Mouse (Mus musculus): Measurements from ENCODE around the gene Abcg5. TPM values are rescaled to one million over a fixed set of nuclear protein-coding genes. Genes with fewer than 3 reads are reported as not detected.

The Abcg5 gene
- total RNA-seq, 1 experiment, result 0.27 TPM

DNA sequence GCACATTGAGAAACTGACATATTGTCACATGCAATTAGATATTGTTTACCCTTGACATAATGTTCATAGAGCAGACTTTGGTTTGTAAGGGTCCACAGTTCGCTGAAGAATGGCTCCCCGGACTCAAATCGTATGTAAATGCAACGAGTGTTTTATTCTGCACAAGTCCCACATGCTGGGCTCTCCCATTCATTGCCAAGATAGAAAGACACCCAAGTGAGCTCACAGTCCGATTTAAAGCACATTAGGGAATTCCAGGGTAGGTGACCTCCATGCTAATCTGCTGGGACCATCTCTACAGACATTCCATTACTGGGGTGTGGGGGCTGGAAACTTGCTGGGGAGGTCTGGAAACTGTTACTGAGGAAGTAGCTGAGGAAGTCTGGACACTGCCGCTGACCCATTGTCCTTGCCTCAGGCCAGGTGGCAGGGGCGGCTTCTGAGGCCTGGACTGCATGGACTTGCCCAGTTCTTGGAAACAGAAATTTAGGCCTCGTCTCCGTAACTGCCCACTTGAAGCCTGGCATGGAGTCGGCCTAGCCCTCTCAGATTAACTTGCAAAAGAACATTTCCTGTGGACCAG, 42.9 kb downstream of the Abcg5 start:
- Histone ChIP-seq H3K4me3 (ENCODE audit: insufficient read depth in 1 of 2, low read depth in 1 of 2, low read length in 2 of 2, poor library complexity in 1 of 2, severe bottlenecking in 1 of 2) (no peak overlapping the region), H3K36me3 (ENCODE audit: control insufficient read depth, insufficient read depth, low read length, poor library complexity, severe bottlenecking) (no peaks in the 10 kb centered on the region), H3K27ac (ENCODE audit: insufficient read depth, low read depth, low read length, poor library complexity, severe bottlenecking) (no peak overlapping the region), H3K9ac (ENCODE audit: insufficient read depth, low read depth, low read length, poor library complexity, severe bottlenecking) (no peak overlapping the region), H3K9me3 (ENCODE audit: control insufficient read depth, insufficient read depth, low read depth, low read length) (no peaks in the 10 kb centered on the region), H3K4me1 (ENCODE audit: control insufficient read depth in 2 of 2, insufficient read depth in 2 of 2, low read length in 2 of 2, poor library complexity in 1 of 2) (peaks cover 0 to 9% of the 10 kb centered on the region in 2 experiments; a peak in 2 of 4 replicates)
- in situ Hi-C loops (cut with MboI; ENCODE audit: low sequenced_read_pairs in 2 of 2, unreplicated experiment in 2 of 2), result no loop called here
- peak; percentile 47 for DNase-seq (ENCODE audit: low read depth, low spot score)
- no peak for TF ChIP-seq CHD2 (IDR thresholded peaks at IDR 0.05; ENCODE audit: low read depth, low read length)
- no peak for TF ChIP-seq ZNF384 (IDR thresholded peaks at IDR 0.05; ENCODE audit: low read depth, low read length)
- TF ChIP-seq ZC3H11A (IDR thresholded peaks at IDR 0.05; ENCODE audit: borderline replicate concordance, low read depth, low read length), result no peak
- no peak for TF ChIP-seq MAFK (IDR thresholded peaks at IDR 0.05; ENCODE audit: insufficient read depth, low read depth, low read length)
- no peak for TF ChIP-seq HCFC1 (IDR thresholded peaks at IDR 0.05; ENCODE audit: borderline replicate concordance, insufficient read depth, low read length)

GRCm38 (mm10) chr17:84637971-84638370, 44.8 kb downstream of the Abcg5 start:
- H3K4me3 ChIP-seq (ENCODE audit: insufficient read depth in 1 of 2, low read depth in 1 of 2, low read length in 2 of 2, poor library complexity in 1 of 2, severe bottlenecking in 1 of 2), result no peak overlapping the region
- no peaks in the 10 kb centered on the region for H3K9me3 ChIP-seq (ENCODE audit: control insufficient read depth, insufficient read depth, low read depth, low read length)
- no peaks in the 10 kb centered on the region for H3K36me3 ChIP-seq (ENCODE audit: control insufficient read depth, insufficient read depth, low read length, poor library complexity, severe bottlenecking)
- H3K27ac ChIP-seq (ENCODE audit: insufficient read depth, low read depth, low read length, poor library complexity, severe bottlenecking), result no peak overlapping the region
- no peak for DNase-seq (ENCODE audit: low read depth, low spot score)
- in situ Hi-C loops (cut with MboI; ENCODE audit: low sequenced_read_pairs in 2 of 2, unreplicated experiment in 2 of 2), result no loop called here
- peaks cover 0 to 4% of the 10 kb centered on the region in 2 experiments; a peak in 1 of 4 replicates for H3K4me1 ChIP-seq (ENCODE audit: control insufficient read depth in 2 of 2, insufficient read depth in 2 of 2, low read length in 2 of 2, poor library complexity in 1 of 2)
- TF ChIP-seq ZC3H11A (IDR thresholded peaks at IDR 0.05; ENCODE audit: borderline replicate concordance, low read depth, low read length), result no peak
- no peak overlapping the region for H3K9ac ChIP-seq (ENCODE audit: insufficient read depth, low read depth, low read length, poor library complexity, severe bottlenecking)

DNA sequence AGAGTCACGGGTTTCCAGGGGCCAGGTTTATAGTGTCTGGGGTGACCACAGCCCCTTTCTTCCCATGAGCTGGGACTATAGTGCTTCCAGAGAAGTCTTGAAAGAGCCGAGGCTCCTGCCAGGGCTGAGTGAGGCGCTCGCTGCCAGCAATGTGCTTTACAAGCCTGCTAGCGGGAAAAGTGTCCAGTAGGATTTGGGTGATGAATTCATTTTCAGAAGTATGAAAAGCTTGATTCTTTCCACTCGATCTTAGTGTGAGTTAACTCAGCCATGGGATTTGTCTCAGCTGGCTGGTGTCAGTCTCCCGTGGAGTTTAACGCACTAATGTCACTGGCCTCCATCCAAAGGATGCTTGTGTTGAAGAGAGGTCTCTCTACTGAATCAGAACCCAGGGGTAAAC, 46.5 kb downstream of the Abcg5 start:
- no peak overlapping the region for H3K27ac ChIP-seq (ENCODE audit: insufficient read depth, low read depth, low read length, poor library complexity, severe bottlenecking)
- in situ Hi-C loops (cut with MboI; ENCODE audit: low sequenced_read_pairs in 2 of 2, unreplicated experiment in 2 of 2), result no loop called here
- DNase-seq (ENCODE audit: low read depth, low spot score), result no peak

GRCm38 (mm10) chr17:84633443-84633842, 49.4 kb downstream of the Abcg5 start:
- H3K36me3 ChIP-seq (ENCODE audit: control insufficient read depth, insufficient read depth, low read length, poor library complexity, severe bottlenecking), result no peaks in the 10 kb centered on the region
- H3K9me3 ChIP-seq (ENCODE audit: control insufficient read depth, insufficient read depth, low read depth, low read length), result no peaks in the 10 kb centered on the region
- H3K27ac ChIP-seq (ENCODE audit: insufficient read depth, low read depth, low read length, poor library complexity, severe bottlenecking), result no peak overlapping the region
- no peak overlapping the region for H3K9ac ChIP-seq (ENCODE audit: insufficient read depth, low read depth, low read length, poor library complexity, severe bottlenecking)
- no peak for DNase-seq (ENCODE audit: low read depth, low spot score)
- no peak overlapping the region for H3K4me3 ChIP-seq (ENCODE audit: insufficient read depth in 1 of 2, low read depth in 1 of 2, low read length in 2 of 2, poor library complexity in 1 of 2, severe bottlenecking in 1 of 2)
- H3K4me1 ChIP-seq (ENCODE audit: control insufficient read depth in 2 of 2, insufficient read depth in 2 of 2, low read length in 2 of 2, poor library complexity in 1 of 2), result peaks cover 0 to 4% of the 10 kb centered on the region in 2 experiments; a peak in 1 of 4 replicates
- in situ Hi-C loops (cut with MboI; ENCODE audit: low sequenced_read_pairs in 2 of 2, unreplicated experiment in 2 of 2), result no loop called here
- TF ChIP-seq ZNF384 (IDR thresholded peaks at IDR 0.05; ENCODE audit: low read depth, low read length), result no peak
- no peak for TF ChIP-seq CHD2 (IDR thresholded peaks at IDR 0.05; ENCODE audit: low read depth, low read length)
- no peak for TF ChIP-seq HCFC1 (IDR thresholded peaks at IDR 0.05; ENCODE audit: borderline replicate concordance, insufficient read depth, low read length)
- TF ChIP-seq MAFK (IDR thresholded peaks at IDR 0.05; ENCODE audit: insufficient read depth, low read depth, low read length), result no peak
- no peak for TF ChIP-seq ZC3H11A (IDR thresholded peaks at IDR 0.05; ENCODE audit: borderline replicate concordance, low read depth, low read length)

More for the DNA sequence above, 46.5 kb downstream of the Abcg5 start:
- H3K9me3 ChIP-seq (ENCODE audit: control insufficient read depth, insufficient read depth, low read depth, low read length), result no peaks in the 10 kb centered on the region
- H3K4me3 ChIP-seq (ENCODE audit: insufficient read depth in 1 of 2, low read depth in 1 of 2, low read length in 2 of 2, poor library complexity in 1 of 2, severe bottlenecking in 1 of 2), result no peak overlapping the region
- TF ChIP-seq MAFK (IDR thresholded peaks at IDR 0.05; ENCODE audit: insufficient read depth, low read depth, low read length) (no peak), ZC3H11A (IDR thresholded peaks at IDR 0.05; ENCODE audit: borderline replicate concordance, low read depth, low read length) (no peak), ZNF384 (IDR thresholded peaks at IDR 0.05; ENCODE audit: low read depth, low read length) (no peak), CHD2 (IDR thresholded peaks at IDR 0.05; ENCODE audit: low read depth, low read length) (no peak), HCFC1 (IDR thresholded peaks at IDR 0.05; ENCODE audit: borderline replicate concordance, insufficient read depth, low read length) (no peak)
- H3K36me3 ChIP-seq (ENCODE audit: control insufficient read depth, insufficient read depth, low read length, poor library complexity, severe bottlenecking), result no peaks in the 10 kb centered on the region
- H3K4me1 ChIP-seq (ENCODE audit: control insufficient read depth in 2 of 2, insufficient read depth in 2 of 2, low read length in 2 of 2, poor library complexity in 1 of 2), result peaks cover 0 to 4% of the 10 kb centered on the region in 2 experiments; a peak in 1 of 4 replicates
- H3K9ac ChIP-seq (ENCODE audit: insufficient read depth, low read depth, low read length, poor library complexity, severe bottlenecking), result no peak overlapping the region

DNA sequence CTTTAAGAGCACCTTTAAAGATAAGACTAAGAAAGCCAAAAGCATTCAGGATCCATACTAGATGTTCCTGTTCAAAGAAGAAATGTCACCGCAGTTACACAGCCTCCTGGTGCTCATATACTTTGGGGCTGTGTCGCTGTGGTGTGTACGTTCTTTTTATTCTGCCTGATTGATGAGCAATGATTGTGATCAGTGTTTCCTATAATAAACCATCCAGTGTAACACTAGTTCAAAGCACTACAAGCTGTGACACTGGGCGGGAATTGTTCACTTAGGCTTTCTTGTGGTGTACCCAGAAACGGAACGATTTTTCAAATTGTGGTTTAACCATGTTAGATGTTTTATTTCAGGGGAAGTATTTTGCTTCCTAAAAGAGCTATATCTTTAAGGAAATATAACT, 51.0 kb downstream of the Abcg5 start:
- Histone ChIP-seq H3K9me3 (ENCODE audit: control insufficient read depth, insufficient read depth, low read depth, low read length) (no peaks in the 10 kb centered on the region), H3K36me3 (ENCODE audit: control insufficient read depth, insufficient read depth, low read length, poor library complexity, severe bottlenecking) (no peaks in the 10 kb centered on the region), H3K9ac (ENCODE audit: insufficient read depth, low read depth, low read length, poor library complexity, severe bottlenecking) (no peak overlapping the region), H3K4me1 (ENCODE audit: control insufficient read depth in 2 of 2, insufficient read depth in 2 of 2, low read length in 2 of 2, poor library complexity in 1 of 2) (peaks cover 0 to 2% of the 10 kb centered on the region in 2 experiments; a peak in 1 of 4 replicates), H3K4me3 (ENCODE audit: insufficient read depth in 1 of 2, low read depth in 1 of 2, low read length in 2 of 2, poor library complexity in 1 of 2, severe bottlenecking in 1 of 2) (no peak overlapping the region), H3K27ac (ENCODE audit: insufficient read depth, low read depth, low read length, poor library complexity, severe bottlenecking) (no peak overlapping the region)
- TF ChIP-seq ZNF384 (IDR thresholded peaks at IDR 0.05; ENCODE audit: low read depth, low read length) (no peak), CHD2 (IDR thresholded peaks at IDR 0.05; ENCODE audit: low read depth, low read length) (no peak), MAFK (IDR thresholded peaks at IDR 0.05; ENCODE audit: insufficient read depth, low read depth, low read length) (no peak), ZC3H11A (IDR thresholded peaks at IDR 0.05; ENCODE audit: borderline replicate concordance, low read depth, low read length) (no peak), HCFC1 (IDR thresholded peaks at IDR 0.05; ENCODE audit: borderline replicate concordance, insufficient read depth, low read length) (no peak)
- no peak for DNase-seq (ENCODE audit: low read depth, low spot score)
- in situ Hi-C loops (cut with MboI; ENCODE audit: low sequenced_read_pairs in 2 of 2, unreplicated experiment in 2 of 2), result no loop called here

Data from ES-E14 (cell line).